Mouse (Mus musculus) midbrain, postnatal 0 days (tissue): ENCODE data around the gene Mpp4. TPM values are rescaled to one million over a fixed set of nuclear protein-coding genes. Genes with fewer than 3 reads are reported as not detected.

Source experiments
- ATAC-seq: fragments of 200-750 bp; cut with Nextera tagmentation; 2 replicates; pipeline ENCODE4 v1.8.0; 2017; ENCODE audit warnings: moderate number of reproducible peaks, mild to moderate bottlenecking, moderate TSS enrichment, moderate library complexity; ENCODE audit not compliant: low FRiP score
- DNase-seq: peaks from one replicate; pipeline ENCODE4 v3.0.0-alpha.2; 2015; ENCODE audit warnings: low spot score
- H3K27ac ChIP-seq: fragments of 300-500 bp; sonication (generic); 2 replicates; pipeline ENCODE4 v1.5.1; 2014; ENCODE audit warnings: low read depth, mild to moderate bottlenecking, low read length, mixed read lengths
- H3K27me3 ChIP-seq: fragments of 300-500 bp; sonication (generic); 2 replicates; pipeline ENCODE4 v1.6.1; 2014; ENCODE audit warnings: low read length, control low read depth, mixed read lengths; ENCODE audit not compliant: insufficient read depth
- H3K36me3 ChIP-seq: fragments of 300-500 bp; sonication (generic); 2 replicates; pipeline ENCODE4 v1.6.1; 2014; ENCODE audit warnings: low read length, control low read depth, mixed read lengths; ENCODE audit not compliant: insufficient read depth
- H3K4me1 ChIP-seq: fragments of 300-500 bp; sonication (generic); 2 replicates; pipeline ENCODE4 v1.6.1; 2014; ENCODE audit warnings: mild to moderate bottlenecking, control low read depth, antibody characterized with exemption, low read length, mixed read lengths; ENCODE audit not compliant: insufficient read depth
- H3K4me2 ChIP-seq: fragments of 300-500 bp; sonication (generic); 2 replicates; pipeline ENCODE4 v1.6.1; 2014; ENCODE audit warnings: low read depth, mild to moderate bottlenecking, low read length, mixed read lengths; ENCODE audit not compliant: poor library complexity, severe bottlenecking
- H3K4me3 ChIP-seq: fragments of 300-500 bp; sonication (generic); 2 replicates; pipeline ENCODE4 v1.5.1; 2014; ENCODE audit warnings: low read depth, mild to moderate bottlenecking, low read length, moderate library complexity
- H3K9ac ChIP-seq: fragments of 300-500 bp; sonication (generic); replicated peaks from 2 replicates; pipeline ENCODE4 v1.6.1; 2014; ENCODE audit warnings: mild to moderate bottlenecking, low read length, moderate library complexity, mixed read lengths; ENCODE audit not compliant: poor library complexity, severe bottlenecking
- H3K9me3 ChIP-seq: fragments of 300-500 bp; sonication (generic); 2 replicates; pipeline ENCODE4 v1.6.1; 2016; ENCODE audit warnings: low read length, control low read depth
- CTCF ChIP-seq: IDR thresholded peaks from 2 replicates; pipeline ENCODE4 v1.5.1; 2016; ENCODE audit warnings: antibody characterized with exemption, mild to moderate bottlenecking
- WGBS: fragments of 180-500 bp; shearing (Covaris S2); extraction: QIAGEN DNeasy Blood & Tissue Kit; methylation state at CpG from one replicate; pipeline ENCODE4 v1.1.7; 2014; 5-methylcytosine and 5-hydroxymethylcytosine counted together
- polyA plus RNA-seq: library from polyadenylated mRNA; unstranded; fragments of >200 nt; fragmentation: Nextera tagmentation; extraction: Ambion mirVana; gene quantifications from 2 replicates; pipeline ENCODE4 v1.2.1, GENCODE M21; 2015
- total RNA-seq: library from RNA; depleted of rRNA; stranded (reverse); fragments of >200 nt; gene quantifications from 2 replicates; pipeline ENCODE4 v1.2.3, GENCODE M21; 2014

Gene Mpp4
- total and polyA plus RNA-seq, 2 experiments from 2014 or later, result 0.64 to 2.6 TPM

DNA sequence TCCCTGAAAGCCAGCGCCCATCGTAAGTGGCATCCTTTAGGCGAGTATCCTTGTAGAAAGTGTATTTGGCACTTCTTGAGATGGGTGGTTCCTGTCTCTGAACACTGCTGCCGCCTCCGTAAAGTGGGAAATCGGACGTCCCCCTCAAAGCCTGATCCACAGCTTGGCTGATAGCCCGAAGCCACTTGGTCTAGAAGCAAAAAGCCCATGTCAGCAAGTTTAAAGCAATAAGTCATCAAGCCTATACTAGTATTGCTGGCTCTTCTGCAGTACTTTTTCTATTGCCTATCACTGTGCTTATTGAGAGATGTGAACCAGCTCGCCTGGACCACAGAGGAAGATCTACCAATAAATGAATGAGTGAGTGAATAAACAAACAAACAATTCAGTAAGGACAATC lies 22.2 kb upstream of the Mpp4 start:
- H3K4me1 ChIP-seq, result no peaks in the 10 kb centered on the region
- no peaks in the 10 kb centered on the region for H3K27me3 ChIP-seq
- WGBS, result 94% methylated on average over 9 of the region's 9 CpGs
- H3K9me3 ChIP-seq, result no peaks in the 10 kb centered on the region
- H3K9ac ChIP-seq, result no peak overlapping the region
- no peak for DNase-seq
- no peak overlapping the region for H3K4me2 ChIP-seq
- peaks cover 45% of the 10 kb centered on the region for H3K36me3 ChIP-seq
- ATAC-seq, result no peak
- no peak overlapping the region for H3K27ac ChIP-seq
- no peak for TF ChIP-seq CTCF
- H3K4me3 ChIP-seq, result no peak overlapping the region

DNA sequence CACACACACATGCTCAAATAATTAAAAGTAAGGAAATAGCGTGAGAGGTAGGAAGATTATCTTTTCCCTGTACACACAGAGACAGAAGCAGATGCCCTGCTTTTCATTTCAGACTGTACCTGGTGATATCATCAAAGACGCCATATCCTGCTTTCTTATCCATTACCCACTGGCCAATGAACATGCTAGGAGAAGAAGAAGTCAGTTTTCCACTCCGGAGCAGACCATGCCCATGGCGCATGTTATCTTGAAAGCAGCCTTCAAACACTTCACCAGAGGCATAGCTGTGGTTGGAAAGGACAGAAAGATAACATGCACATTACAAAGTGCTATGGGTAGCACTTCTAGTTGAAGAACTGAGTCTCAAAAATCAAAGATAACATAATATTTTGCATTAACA lies 19.9 kb upstream of the Mpp4 start:
- ATAC-seq, result no peak
- Histone ChIP-seq H3K27me3 (no peaks in the 10 kb centered on the region), H3K4me1 (no peaks in the 10 kb centered on the region), H3K9ac (no peak overlapping the region), H3K36me3 (peaks cover 63% of the 10 kb centered on the region), H3K9me3 (no peaks in the 10 kb centered on the region), H3K27ac (no peak overlapping the region), H3K4me2 (no peak overlapping the region), H3K4me3 (no peak overlapping the region)
- no peak for DNase-seq
- TF ChIP-seq CTCF, result no peak
- 92% methylated on average over 4 of the region's 4 CpGs for WGBS

DNA sequence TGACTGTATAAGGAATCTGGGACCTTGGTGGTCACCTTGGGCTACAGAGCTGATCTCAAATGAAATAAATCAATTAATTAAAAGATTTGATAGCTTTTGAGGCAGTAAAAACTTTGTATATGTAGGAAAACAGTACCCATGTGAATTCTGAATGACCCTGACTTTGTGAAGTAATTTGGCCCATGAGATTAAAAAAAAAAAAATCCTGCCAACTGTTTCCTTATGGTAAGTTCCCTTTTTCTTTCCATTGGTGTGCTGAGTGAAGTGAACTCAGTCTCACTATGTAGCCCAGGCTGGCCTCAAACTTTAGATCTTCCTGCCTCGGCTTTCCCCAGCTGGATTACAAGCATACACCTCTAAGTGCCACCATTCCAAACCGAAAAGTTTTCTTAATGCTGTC lies 19.2 kb upstream of the Mpp4 start:
- no peak overlapping the region for H3K4me2 ChIP-seq
- H3K27me3 ChIP-seq, result no peaks in the 10 kb centered on the region
- no peaks in the 10 kb centered on the region for H3K9me3 ChIP-seq
- no peaks in the 10 kb centered on the region for H3K4me1 ChIP-seq
- TF ChIP-seq CTCF, result no peak
- H3K36me3 ChIP-seq, result peaks cover 63% of the 10 kb centered on the region
- no peak overlapping the region for H3K9ac ChIP-seq
- ATAC-seq, result no peak
- H3K27ac ChIP-seq, result no peak overlapping the region
- no peak overlapping the region for H3K4me3 ChIP-seq
- no peak for DNase-seq
- 89% methylated on average over 2 of the region's 2 CpGs for WGBS

DNA sequence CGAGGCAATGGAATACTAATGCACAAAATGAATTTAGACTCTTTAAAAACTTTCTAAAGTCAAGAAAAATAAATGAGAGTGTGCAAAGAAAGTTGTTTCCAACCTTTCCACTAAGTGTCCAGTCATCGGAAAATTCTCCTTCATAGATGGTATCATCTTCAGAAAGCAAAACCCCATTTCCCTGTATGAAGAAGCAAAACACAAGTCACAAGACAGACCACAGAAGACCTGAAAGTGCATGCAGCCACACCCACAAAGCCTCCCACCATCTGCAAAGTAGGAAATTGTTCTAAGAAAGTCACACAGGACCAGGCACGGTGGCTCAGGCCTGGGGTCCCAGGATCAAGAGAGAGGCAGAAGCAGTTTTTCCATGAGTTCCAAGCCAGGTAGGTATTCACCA lies 16.8 kb upstream of the Mpp4 start:
- ATAC-seq (no peak), DNase-seq (no peak)
- Histone ChIP-seq H3K9me3 (no peaks in the 10 kb centered on the region), H3K9ac (no peak overlapping the region), H3K36me3 (peaks cover 65% of the 10 kb centered on the region), H3K27ac (no peak overlapping the region), H3K4me2 (no peak overlapping the region), H3K4me1 (no peaks in the 10 kb centered on the region), H3K4me3 (no peak overlapping the region), H3K27me3 (no peaks in the 10 kb centered on the region)
- 93% methylated on average over 3 of the region's 3 CpGs for WGBS
- no peak for TF ChIP-seq CTCF

DNA sequence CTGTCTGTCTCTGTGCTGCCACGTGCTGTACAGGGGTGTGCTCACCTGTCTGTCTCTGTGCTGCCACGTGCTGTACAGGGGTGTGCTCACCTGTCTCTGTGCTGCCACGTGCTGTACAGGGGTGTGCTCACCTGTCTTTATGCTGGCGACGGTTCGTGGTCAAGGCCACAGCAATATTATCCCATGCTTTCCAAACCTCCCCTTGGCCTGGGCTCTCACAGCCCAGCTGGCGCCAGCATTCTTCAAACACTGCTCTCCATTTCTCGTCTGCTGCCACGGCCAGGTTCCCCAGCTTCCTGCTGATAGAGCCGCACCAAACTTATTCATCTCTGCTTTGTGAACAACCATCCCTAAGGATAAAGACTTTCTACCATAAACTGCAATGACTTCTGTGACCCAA lies 15.2 kb upstream of the Mpp4 start:
- TF ChIP-seq CTCF, result no peak
- Histone ChIP-seq H3K4me3 (no peak overlapping the region), H3K27me3 (no peaks in the 10 kb centered on the region), H3K36me3 (peaks cover 64% of the 10 kb centered on the region), H3K9ac (no peak overlapping the region), H3K4me2 (no peak overlapping the region), H3K4me1 (no peaks in the 10 kb centered on the region), H3K27ac (no peak overlapping the region), H3K9me3 (no peaks in the 10 kb centered on the region)
- DNase-seq (no peak), ATAC-seq (no peak)
- WGBS, result 91% methylated on average over 10 of the region's 10 CpGs

DNA sequence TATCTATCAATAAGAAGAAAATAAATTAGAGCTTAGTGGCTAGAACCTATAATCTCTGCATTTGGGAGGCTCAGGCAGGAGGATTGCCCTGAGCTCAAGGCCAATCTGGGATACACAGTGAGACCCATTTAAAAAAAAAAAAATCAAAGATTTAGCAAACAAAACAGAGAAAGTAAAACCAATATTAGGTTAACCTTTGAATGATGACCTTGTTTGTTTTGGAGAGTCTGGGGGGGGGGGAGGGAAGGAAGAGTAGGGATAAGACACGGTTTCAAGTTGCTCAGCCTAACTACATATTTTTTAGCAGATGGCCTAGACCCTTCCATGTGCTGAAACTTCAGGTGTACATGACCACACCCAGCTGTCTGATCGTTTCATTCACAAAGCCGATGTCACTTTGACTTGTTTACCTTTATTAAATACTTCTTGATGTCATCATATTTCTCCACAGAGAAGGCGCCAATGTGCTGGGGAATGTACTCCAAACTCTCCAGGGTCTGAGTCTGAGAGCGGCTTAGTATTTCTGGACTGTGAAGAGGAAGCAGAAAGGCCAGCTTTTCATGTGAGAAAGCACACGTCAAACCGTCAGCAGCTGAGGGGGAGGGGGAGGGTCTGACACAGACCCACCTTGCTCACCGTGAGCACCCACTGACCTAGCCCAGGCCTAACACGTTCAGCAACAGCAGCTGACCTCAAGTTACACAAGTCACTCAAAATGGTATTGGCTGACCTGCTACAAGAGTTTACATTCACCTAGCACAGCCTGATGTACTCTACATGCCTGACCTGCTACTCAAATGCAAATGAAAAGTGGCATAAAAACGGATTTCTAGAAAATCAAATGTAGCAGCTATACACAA lies 11.6 kb upstream of the Mpp4 start:
- ATAC-seq (no peak), DNase-seq (no peak)
- Histone ChIP-seq H3K36me3 (peaks cover 63% of the 10 kb centered on the region), H3K27me3 (no peaks in the 10 kb centered on the region), H3K27ac (no peak overlapping the region), H3K4me3 (no peak overlapping the region), H3K4me1 (no peaks in the 10 kb centered on the region), H3K9me3 (no peaks in the 10 kb centered on the region), H3K9ac (no peak overlapping the region), H3K4me2 (no peak overlapping the region)
- no peak for TF ChIP-seq CTCF
- 78% methylated on average over 10 of the region's 10 CpGs for WGBS
